Mouse (Mus musculus): ENCODE results near the gene Gm3127. TPM values are rescaled to one million over a fixed set of nuclear protein-coding genes. Genes with fewer than 3 reads are reported as not detected.

The Gm3127 gene
- polyA plus RNA-seq (2012; rRNA removed), result 0.04 TPM in 1 of 2 replicates, not detected in the other

GRCm38 (mm10) chr14:4164730-4165129, at the start of gene Gm3127:
Gene Gm3127, plus strand, starts transcription at chr14:4165030.

GRCm38 (mm10) chr14:4182491-4183210, 17.8 kb downstream of the Gm3127 start, which contains the start of gene Gm2974:
Gene Gm2974, plus strand, starts transcription at chr14:4182576.

Other genes with a start within 250 kb of the Gm3127 start
- not detected in 2 replicates for gene Gm3029, start 233.3 kb upstream of the Gm3127 start, polyA plus RNA-seq (2012; rRNA removed)
- 0.63 and 0.86 TPM in 2 replicates for gene Gm3095, start 201.5 kb upstream of the Gm3127 start, polyA plus RNA-seq (2012; rRNA removed)
- gene Gm3099, start 166.6 kb upstream of the Gm3127 start, polyA plus RNA-seq (2012; rRNA removed), result not detected in 2 replicates
- 3.6 and 3.9 TPM in 2 replicates for gene Gm5796, start 141.1 kb upstream of the Gm3127 start, polyA plus RNA-seq (2012; rRNA removed)
- gene Gm3115, start 80.9 kb upstream of the Gm3127 start, polyA plus RNA-seq (2012; rRNA removed), result not detected in 2 replicates
- gene Gm8108, start 54.5 kb upstream of the Gm3127 start, polyA plus RNA-seq (2012; rRNA removed), result 5.1 and 6.7 TPM in 2 replicates
- 5.3 and 6.2 TPM in 2 replicates for gene Gm2974, start 17.5 kb downstream of the Gm3127 start, polyA plus RNA-seq (2012; rRNA removed)
- 0.06 TPM in 1 of 2 replicates, not detected in the other for gene Gm3138, start 84.6 kb downstream of the Gm3127 start, polyA plus RNA-seq (2012; rRNA removed)
- gene Gm3149, start 152.3 kb downstream of the Gm3127 start, polyA plus RNA-seq (2012; rRNA removed), result not detected in 2 replicates
- 3.7 TPM in 2 replicates for gene 2610042L04Rik, start 169.7 kb downstream of the Gm3127 start, polyA plus RNA-seq (2012; rRNA removed)
- 0.02 TPM in 1 of 2 replicates, not detected in the other for gene Gm3159, start 232.5 kb downstream of the Gm3127 start, polyA plus RNA-seq (2012; rRNA removed)